Mouse (Mus musculus): ENCODE data around the gene Gpr157. TPM values are rescaled to one million over a fixed set of nuclear protein-coding genes. Genes with fewer than 3 reads are reported as not detected.

Gpr157 gene
- polyA plus RNA-seq, 1 experiment from 2014 or later: 0.12 TPM

- no peak overlapping the region for H3K27ac ChIP-seq
- H3K9ac ChIP-seq: no peak overlapping the region
- ATAC-seq (ENCODE audit: low read depth): no peak
- no peaks in the 10 kb centered on the region for H3K9me3 ChIP-seq (replicated peaks)
- DNase-seq: no peak
- no peaks in the 10 kb centered on the region for H3K4me1 ChIP-seq (replicated peaks)
- no peak overlapping the region for H3K4me2 ChIP-seq
- 59% methylated on average over 15 of the region's 15 CpGs for WGBS (ENCODE audit: insufficient replicate concordance)
- H3K4me3 ChIP-seq (replicated peaks): no peak overlapping the region
- no peaks in the 10 kb centered on the region for H3K36me3 ChIP-seq
- H3K27me3 ChIP-seq: no peaks in the 10 kb centered on the region
Measured at GRCm38 (mm10) chr4:150072416-150073101, 14.6 kb upstream of the Gpr157 start.

- Histone ChIP-seq H3K9ac (no peak overlapping the region), H3K4me2 (no peak overlapping the region), H3K4me1 (replicated peaks) (no peaks in the 10 kb centered on the region), H3K9me3 (replicated peaks) (no peaks in the 10 kb centered on the region), H3K4me3 (replicated peaks) (no peak overlapping the region), H3K27ac (no peak overlapping the region), H3K36me3 (no peaks in the 10 kb centered on the region), H3K27me3 (no peaks in the 10 kb centered on the region)
- ATAC-seq (ENCODE audit: low read depth): no peak
- DNase-seq: no peak
- 9% methylated on average over 8 of the region's 8 CpGs for WGBS (ENCODE audit: insufficient replicate concordance)
Measured at GRCm38 (mm10) chr4:150073102-150073473, 14.1 kb upstream of the Gpr157 start.

- Histone ChIP-seq H3K4me1 (replicated peaks) (0 out of 2 replicates have a peak, but pooled peaks cover 2% of the 10 kb centered on the region), H3K27me3 (no peaks in the 10 kb centered on the region), H3K9ac (no peak overlapping the region), H3K27ac (no peak overlapping the region), H3K4me3 (replicated peaks) (no peak overlapping the region), H3K36me3 (no peaks in the 10 kb centered on the region), H3K9me3 (replicated peaks) (no peaks in the 10 kb centered on the region), H3K4me2 (no peak overlapping the region)
- no peak for ATAC-seq (ENCODE audit: low read depth)
- 69% methylated on average over 7 of the region's 7 CpGs for WGBS (ENCODE audit: insufficient replicate concordance)
- no peak for DNase-seq
Measured at GRCm38 (mm10) chr4:150075350-150075749, 11.8 kb upstream of the Gpr157 start.

- Histone ChIP-seq H3K4me2 (no peak overlapping the region), H3K9me3 (replicated peaks) (no peaks in the 10 kb centered on the region), H3K36me3 (no peaks in the 10 kb centered on the region), H3K4me1 (replicated peaks) (0 out of 2 replicates have a peak, but pooled peaks cover 2% of the 10 kb centered on the region), H3K27ac (no peak overlapping the region), H3K9ac (no peak overlapping the region), H3K27me3 (no peaks in the 10 kb centered on the region), H3K4me3 (replicated peaks) (no peak overlapping the region)
- DNase-seq (no peak), ATAC-seq (ENCODE audit: low read depth) (no peak)
- WGBS (ENCODE audit: insufficient replicate concordance): 35% methylated on average over 18 of the region's 18 CpGs
Measured at GRCm38 (mm10) chr4:150076147-150076546, 11.0 kb upstream of the Gpr157 start.

- no peaks in the 10 kb centered on the region for H3K9me3 ChIP-seq (replicated peaks)
- 20% methylated on average over 2 of the region's 2 CpGs for WGBS (ENCODE audit: insufficient replicate concordance)
- H3K27me3 ChIP-seq: no peaks in the 10 kb centered on the region
- no peak overlapping the region for H3K4me3 ChIP-seq (replicated peaks)
- DNase-seq (no peak), ATAC-seq (ENCODE audit: low read depth) (no peak)
- no peaks in the 10 kb centered on the region for H3K36me3 ChIP-seq
- H3K4me1 ChIP-seq (replicated peaks): 0 out of 2 replicates have a peak, but pooled peaks cover 2% of the 10 kb centered on the region
- H3K4me2 ChIP-seq: no peak overlapping the region
- no peak overlapping the region for H3K27ac ChIP-seq
- H3K9ac ChIP-seq: no peak overlapping the region
Measured at GRCm38 (mm10) chr4:150078646-150079045, 8.5 kb upstream of the Gpr157 start.

GRCm38 (mm10) chr4:150079244-150079643 is 7.9 kb upstream of the Gpr157 start:
- no peak overlapping the region for H3K4me3 ChIP-seq (replicated peaks)
- no peak for ATAC-seq (ENCODE audit: low read depth)
- no peak overlapping the region for H3K9ac ChIP-seq
- H3K4me2 ChIP-seq: no peak overlapping the region
- H3K36me3 ChIP-seq: no peaks in the 10 kb centered on the region
- H3K27me3 ChIP-seq: no peaks in the 10 kb centered on the region
- H3K4me1 ChIP-seq (replicated peaks): 0 out of 2 replicates have a peak, but pooled peaks cover 2% of the 10 kb centered on the region
- no peak for DNase-seq
- H3K9me3 ChIP-seq (replicated peaks): no peaks in the 10 kb centered on the region
- no peak overlapping the region for H3K27ac ChIP-seq
- 61% methylated on average over 7 of the region's 7 CpGs for WGBS (ENCODE audit: insufficient replicate concordance)

- no peaks in the 10 kb centered on the region for H3K9me3 ChIP-seq (replicated peaks)
- H3K36me3 ChIP-seq: no peaks in the 10 kb centered on the region
- no peak overlapping the region for H3K27ac ChIP-seq
- H3K9ac ChIP-seq: no peak overlapping the region
- no peak for DNase-seq
- H3K4me3 ChIP-seq (replicated peaks): no peak overlapping the region
- no peak for ATAC-seq (ENCODE audit: low read depth)
- 0 out of 2 replicates have a peak, but pooled peaks cover 2% of the 10 kb centered on the region for H3K4me1 ChIP-seq (replicated peaks)
- WGBS (ENCODE audit: insufficient replicate concordance): 66% methylated on average over 11 of the region's 11 CpGs
- H3K4me2 ChIP-seq: no peak overlapping the region
- H3K27me3 ChIP-seq: no peaks in the 10 kb centered on the region
Measured at GRCm38 (mm10) chr4:150080330-150080967, 6.7 kb upstream of the Gpr157 start.

- WGBS (ENCODE audit: insufficient replicate concordance): 60% methylated on average over 4 of the region's 4 CpGs
- Histone ChIP-seq H3K27me3 (peaks cover 28% of the 10 kb centered on the region), H3K36me3 (no peaks in the 10 kb centered on the region), H3K4me2 (no peak overlapping the region), H3K4me1 (replicated peaks) (peaks cover 15% of the 10 kb centered on the region), H3K9ac (no peak overlapping the region), H3K27ac (no peak overlapping the region), H3K9me3 (replicated peaks) (no peaks in the 10 kb centered on the region), H3K4me3 (replicated peaks) (no peak overlapping the region)
- ATAC-seq (ENCODE audit: low read depth): no peak
- no peak for DNase-seq
Measured at GRCm38 (mm10) chr4:150085366-150085765, 1.8 kb upstream of the Gpr157 start.

- H3K9ac ChIP-seq: no peak overlapping the region
- DNase-seq (no peak), ATAC-seq (ENCODE audit: low read depth) (no peak)
- H3K36me3 ChIP-seq: no peaks in the 10 kb centered on the region
- H3K4me1 ChIP-seq (replicated peaks): peaks cover 15% of the 10 kb centered on the region
- peak overlapping the region; percentile 62 for H3K4me3 ChIP-seq (replicated peaks)
- H3K9me3 ChIP-seq (replicated peaks): no peaks in the 10 kb centered on the region
- WGBS (ENCODE audit: insufficient replicate concordance): 3% methylated on average over 7 of the region's 7 CpGs
- no peak overlapping the region for H3K27ac ChIP-seq
- peak overlapping the region; percentile 92 for H3K4me2 ChIP-seq
- peaks cover 42% of the 10 kb centered on the region for H3K27me3 ChIP-seq
Measured at GRCm38 (mm10) chr4:150086841-150087160, 364 bp upstream of the Gpr157 start.

- H3K36me3 ChIP-seq: no peaks in the 10 kb centered on the region
- peaks cover 46% of the 10 kb centered on the region for H3K27me3 ChIP-seq
- H3K4me3 ChIP-seq (replicated peaks): peak overlapping the region; percentile 62
- H3K4me1 ChIP-seq (replicated peaks): peaks cover 15% of the 10 kb centered on the region
- peak overlapping the region; percentile 64; the same call in 1 of the 2 replicates for H3K9ac ChIP-seq
- DNase-seq (no peak), ATAC-seq (ENCODE audit: low read depth) (no peak)
- H3K27ac ChIP-seq: no peak overlapping the region
- H3K4me2 ChIP-seq: peak overlapping the region; percentile 92
- H3K9me3 ChIP-seq (replicated peaks): no peaks in the 10 kb centered on the region
- 15% methylated on average over 29 of the region's 29 CpGs for WGBS (ENCODE audit: insufficient replicate concordance)
Measured at GRCm38 (mm10) chr4:150087890-150088530, 845 bp downstream of the Gpr157 start.

GRCm38 (mm10) chr4:150089121-150089520 is 2.0 kb downstream of the Gpr157 start:
- peaks cover 22% of the 10 kb centered on the region for H3K4me1 ChIP-seq (replicated peaks)
- 0 out of 2 replicates have a peak overlapping the region, but pooled peaks have one; percentile 4 for H3K4me2 ChIP-seq
- peaks cover 46% of the 10 kb centered on the region for H3K27me3 ChIP-seq
- H3K36me3 ChIP-seq: no peaks in the 10 kb centered on the region
- no peak overlapping the region for H3K4me3 ChIP-seq (replicated peaks)
- no peak for DNase-seq
- no peak overlapping the region for H3K9ac ChIP-seq
- no peak overlapping the region for H3K27ac ChIP-seq
- ATAC-seq (ENCODE audit: low read depth): no peak
- 55% methylated on average over 10 of the region's 10 CpGs for WGBS (ENCODE audit: insufficient replicate concordance)
- no peaks in the 10 kb centered on the region for H3K9me3 ChIP-seq (replicated peaks)
